Mouse (Mus musculus): ENCODE measurements around the gene Pole3. TPM values are rescaled to one million over a fixed set of nuclear protein-coding genes. Genes with fewer than 3 reads are reported as not detected.

The Pole3 gene
- total and polyA plus RNA-seq, 3 experiments = 32.1 to 87.5 (median 69.8) TPM

DNA sequence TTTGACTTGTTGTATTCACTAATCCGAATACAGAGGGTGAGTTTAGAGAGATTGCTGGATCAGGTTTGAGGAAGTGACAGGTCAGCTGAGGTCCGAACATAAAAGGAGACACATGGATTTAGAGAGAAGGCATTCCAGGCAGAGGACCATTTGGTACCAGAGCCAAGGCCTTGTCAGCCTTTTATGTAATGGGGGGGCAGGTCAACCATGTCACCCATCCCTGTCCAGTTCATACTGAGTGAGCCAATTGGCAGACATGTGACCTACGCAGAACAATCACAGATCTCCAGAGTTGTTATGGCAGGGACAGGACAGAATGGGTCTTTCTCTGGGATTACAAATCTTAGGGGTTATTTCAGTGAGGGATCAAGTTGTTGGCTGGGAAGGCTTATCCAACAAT, 18.9 kb downstream of the Pole3 start:
- DNase-seq (ENCODE audit: extremely low read depth) = no peak
- H3K4me3 ChIP-seq (replicated peaks in 1 of 3; ENCODE audit: low read depth in 2 of 3, low read length in 2 of 3, poor library complexity in 1 of 3) = no peak overlapping the region
- no peak overlapping the region for H3K27ac ChIP-seq (ENCODE audit: insufficient read depth, low read depth)
- peaks cover 33 to 43% of the 10 kb centered on the region in 2 experiments for H3K36me3 ChIP-seq (replicated peaks in 1 of 2; ENCODE audit: control insufficient read depth in 1 of 2, insufficient read depth in 1 of 2, low read length in 1 of 2)
- H3K9me3 ChIP-seq (replicated peaks; ENCODE audit: low read length) = no peaks in the 10 kb centered on the region
- in situ Hi-C loops (cut with MboI; ENCODE audit: low pct_ligation_motif_present, low pct_unique_long_range_greater_than_20kb, low sequenced_read_pairs) = loop anchor here (5.0 to 10.0 kb wide), 2 partner anchors 79 to 101 kb away; partner anchors contain the start of genes Cdc26 and Prpf4
- peaks cover 0 to 14% of the 10 kb centered on the region in 2 experiments; a peak in 2 of 4 replicates for H3K4me1 ChIP-seq (ENCODE audit: control insufficient read depth in 1 of 2, insufficient read depth in 2 of 2)
- TF ChIP-seq MAZ (IDR thresholded peaks at IDR 0.05; ENCODE audit: low read depth, low read length) (no peak), ZMIZ1 (IDR thresholded peaks at IDR 0.05; ENCODE audit: low read depth, low read length) (0 out of 2 replicates have a peak, but pooled peaks have one; percentile 20), MXI1 (IDR thresholded peaks at IDR 0.05; ENCODE audit: low read depth, low read length) (0 out of 2 replicates have a peak, but pooled peaks have one; percentile 39)
- no peak overlapping the region for H3K4me2 ChIP-seq (ENCODE audit: insufficient read depth, low read depth, poor library complexity, severe bottlenecking)
- H3K27me3 ChIP-seq (replicated peaks) = no peaks in the 10 kb centered on the region
- dilution Hi-C loops (cut with MboI; ENCODE audit: extremely low pct_ligation_motif_present, extremely low pct_unique_long_range_greater_than_20kb, low sequenced_read_pairs) = no loop called here
- H3K79me2 ChIP-seq (replicated peaks; ENCODE audit: control insufficient read depth, extremely low read depth, insufficient read depth, poor library complexity, severe bottlenecking) = no peaks in the 10 kb centered on the region
- H3K9ac ChIP-seq (ENCODE audit: insufficient read depth, low read depth) = no peak overlapping the region

DNA sequence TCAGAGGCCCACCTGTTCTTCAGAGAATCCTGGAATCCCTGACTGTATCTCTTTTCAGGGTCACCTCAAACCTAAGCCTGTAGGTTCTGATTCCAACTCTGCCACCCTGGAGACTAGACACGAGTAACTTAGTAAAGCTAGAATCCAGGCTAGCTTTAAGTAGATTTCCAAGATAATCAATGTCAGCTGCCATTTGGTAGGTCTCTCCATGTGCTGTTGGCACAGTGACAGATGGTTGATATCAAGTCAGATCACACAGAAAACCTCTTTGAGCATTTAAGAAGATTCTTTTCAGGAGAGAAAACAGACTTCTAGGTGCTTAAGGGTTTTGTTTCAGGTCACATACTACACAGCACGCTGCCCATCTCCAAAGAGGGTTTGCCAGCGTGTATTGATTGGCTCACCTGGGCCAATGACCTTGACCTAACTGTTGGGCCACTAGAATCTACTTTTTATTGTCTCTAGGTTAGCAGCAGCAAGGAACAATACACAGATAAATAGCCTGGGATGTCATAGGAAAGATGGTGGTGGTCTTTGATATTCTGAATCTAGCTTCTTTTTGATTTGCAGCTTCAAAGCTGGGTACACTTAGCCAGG, 21.4 kb downstream of the Pole3 start, which contains the start of gene Hdhd3:
TSS of gene Hdhd3 (minus strand) at position 94 of the 597 bp plus-strand sequence.
- H3K4me3 ChIP-seq (replicated peaks in 1 of 3; ENCODE audit: low read depth in 2 of 3, low read length in 2 of 3, poor library complexity in 1 of 3) = peak within 1 kb of the TSS; percentile 66 to 85 (median 73)
- peaks cover 0 to 16% of the 10 kb centered on the region in 2 experiments; a peak in 2 of 4 replicates for H3K4me1 ChIP-seq (ENCODE audit: control insufficient read depth in 1 of 2, insufficient read depth in 2 of 2)
- H3K27ac ChIP-seq (ENCODE audit: insufficient read depth, low read depth) = no peak within 1 kb of the TSS
- no peak for DNase-seq (ENCODE audit: extremely low read depth)
- no peaks in the 10 kb centered on the region for H3K9me3 ChIP-seq (replicated peaks; ENCODE audit: low read length)
- H3K36me3 ChIP-seq (replicated peaks in 1 of 2; ENCODE audit: control insufficient read depth in 1 of 2, insufficient read depth in 1 of 2, low read length in 1 of 2) = peaks cover 12 to 34% of the 10 kb centered on the region in 2 experiments
- in situ Hi-C loops (cut with MboI; ENCODE audit: low pct_ligation_motif_present, low pct_unique_long_range_greater_than_20kb, low sequenced_read_pairs) = loop anchor here (10.0 kb wide), 1 partner anchor 99 kb away; the partner anchor contains the start of genes Cdc26 and Prpf4
- dilution Hi-C loops (cut with MboI; ENCODE audit: extremely low pct_ligation_motif_present, extremely low pct_unique_long_range_greater_than_20kb, low sequenced_read_pairs) = no loop called here
- H3K9ac ChIP-seq (ENCODE audit: insufficient read depth, low read depth) = peak within 1 kb of the TSS; percentile 88
- no peaks in the 10 kb centered on the region for H3K79me2 ChIP-seq (replicated peaks; ENCODE audit: control insufficient read depth, extremely low read depth, insufficient read depth, poor library complexity, severe bottlenecking)
- no peak for TF ChIP-seq ZKSCAN1 (IDR thresholded peaks at IDR 0.05; ENCODE audit: borderline replicate concordance, low read depth, low read length)
- no peak for TF ChIP-seq E2F4 (IDR thresholded peaks at IDR 0.05; ENCODE audit: insufficient replicate concordance, low read depth, low read length)
- TF ChIP-seq TCF12 (IDR thresholded peaks at IDR 0.05; ENCODE audit: low read depth, low read length) = no peak
- H3K4me2 ChIP-seq (ENCODE audit: insufficient read depth, low read depth, poor library complexity, severe bottlenecking) = peak within 1 kb of the TSS; percentile 75
- H3K27me3 ChIP-seq (replicated peaks) = no peaks in the 10 kb centered on the region

DNA sequence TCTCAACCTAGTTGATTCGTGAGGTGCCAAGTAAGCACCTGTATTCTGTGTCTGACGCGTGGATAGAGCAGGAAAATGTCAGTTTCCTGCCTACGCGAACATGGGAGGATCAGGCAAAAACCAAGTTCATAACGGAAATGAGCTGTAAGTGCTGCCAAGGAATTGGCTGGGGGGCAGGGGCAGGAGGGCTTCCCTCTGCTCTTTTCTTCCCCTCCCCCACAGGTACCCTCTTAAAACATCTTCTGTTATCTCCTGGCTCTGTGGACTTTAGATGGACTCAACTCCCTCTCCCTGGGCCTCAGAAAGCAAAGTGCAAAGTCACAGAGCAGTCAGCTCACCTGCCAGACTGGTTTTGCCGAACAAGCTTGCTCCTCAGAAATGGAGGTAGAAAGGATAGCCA, 21.9 kb downstream of the Pole3 start:
- Histone ChIP-seq H3K36me3 (replicated peaks in 1 of 2; ENCODE audit: control insufficient read depth in 1 of 2, insufficient read depth in 1 of 2, low read length in 1 of 2) (peaks cover 7 to 31% of the 10 kb centered on the region in 2 experiments), H3K27me3 (replicated peaks) (no peaks in the 10 kb centered on the region), H3K4me2 (ENCODE audit: insufficient read depth, low read depth, poor library complexity, severe bottlenecking) (no peak overlapping the region), H3K4me1 (ENCODE audit: control insufficient read depth in 1 of 2, insufficient read depth in 2 of 2) (peaks cover 0 to 16% of the 10 kb centered on the region in 2 experiments; a peak in 2 of 4 replicates), H3K79me2 (replicated peaks; ENCODE audit: control insufficient read depth, extremely low read depth, insufficient read depth, poor library complexity, severe bottlenecking) (no peaks in the 10 kb centered on the region), H3K27ac (ENCODE audit: insufficient read depth, low read depth) (no peak overlapping the region), H3K9me3 (replicated peaks; ENCODE audit: low read length) (no peaks in the 10 kb centered on the region), H3K9ac (ENCODE audit: insufficient read depth, low read depth) (no peak overlapping the region), H3K4me3 (replicated peaks in 1 of 3; ENCODE audit: low read depth in 2 of 3, low read length in 2 of 3, poor library complexity in 1 of 3) (no peak overlapping the region)
- in situ Hi-C loops (cut with MboI; ENCODE audit: low pct_ligation_motif_present, low pct_unique_long_range_greater_than_20kb, low sequenced_read_pairs) (loop anchor here (10.0 kb wide), 1 partner anchor 98 kb away; the partner anchor contains the start of genes Cdc26 and Prpf4), dilution Hi-C loops (cut with MboI; ENCODE audit: extremely low pct_ligation_motif_present, extremely low pct_unique_long_range_greater_than_20kb, low sequenced_read_pairs) (no loop called here)
- TF ChIP-seq KAT2A (IDR thresholded peaks at IDR 0.05; ENCODE audit: insufficient replicate concordance, low read length) (no peak), ZMIZ1 (IDR thresholded peaks at IDR 0.05; ENCODE audit: low read depth, low read length) (no peak), MAX (IDR thresholded peaks at IDR 0.05; ENCODE audit: low read length) (no peak), MAFK (IDR thresholded peaks at IDR 0.05; ENCODE audit: insufficient replicate concordance, low read length) (no peak), ETS1 (conservative IDR thresholded peaks at IDR 0.05; ENCODE audit: low read depth, low read length) (no peak), RCOR1 (conservative IDR thresholded peaks at IDR 0.05; ENCODE audit: low read depth, low read length) (no peak), UBTF (IDR thresholded peaks at IDR 0.05; ENCODE audit: low read depth, low read length) (no peak), MYC (IDR thresholded peaks at IDR 0.05; ENCODE audit: low read depth, low read length) (no peak), SIN3A (IDR thresholded peaks at IDR 0.05; ENCODE audit: low read length) (no peak), MEF2A (IDR thresholded peaks at IDR 0.05; ENCODE audit: borderline replicate concordance, low read depth, low read length) (no peak), ZNF384 (IDR thresholded peaks at IDR 0.05; ENCODE audit: low read depth, low read length) (no peak), TCF12 (IDR thresholded peaks at IDR 0.05; ENCODE audit: low read depth, low read length) (no peak), JUND (conservative IDR thresholded peaks at IDR 0.05; ENCODE audit: low read depth, low read length) (no peak), MAZ (IDR thresholded peaks at IDR 0.05; ENCODE audit: low read depth, low read length) (no peak), BHLHE40 (IDR thresholded peaks at IDR 0.05; ENCODE audit: low read depth, low read length) (no peak), NRF1 (IDR thresholded peaks at IDR 0.05; ENCODE audit: low read depth, low read length) (no peak), PAX5 (IDR thresholded peaks at IDR 0.05; ENCODE audit: low read length) (no peak), POLR2A (IDR thresholded peaks at IDR 0.05; ENCODE audit: low read depth, low read length) (no peak)
- no peak for DNase-seq (ENCODE audit: extremely low read depth)
